15 mouse cellular contexts compared by ENCODE assay signal in the genomic region with DNA sequence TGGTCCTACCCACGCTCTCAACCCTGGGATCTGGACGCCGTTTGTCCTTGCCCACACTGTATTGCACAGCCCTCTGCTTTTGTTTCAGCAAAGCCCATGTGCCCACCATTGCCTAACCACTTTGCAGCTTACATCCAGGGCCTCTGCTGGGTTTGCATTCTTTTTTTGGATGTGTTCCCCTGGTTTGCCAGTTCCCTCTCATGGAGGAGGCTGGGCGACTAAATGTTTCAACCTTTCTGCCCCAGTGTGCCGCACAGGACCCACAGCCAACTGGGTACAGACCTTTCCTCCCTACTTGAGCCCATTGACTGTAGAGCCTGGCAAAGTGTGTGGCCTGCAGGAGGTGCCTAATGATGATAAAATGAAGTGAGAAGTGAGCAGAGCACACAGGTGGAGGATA. TPM values are rescaled to one million over a fixed set of nuclear protein-coding genes. Genes with fewer than 3 reads are reported as not detected.
"Had no signal": no experiment of that assay in that cellular context is flagged by ENCODE, and none has a peak within 500 bp of the region (broad histone marks: within the 10 kb centered on the region; RNA-seq: fewer than 3 reads in every experiment).

No protein-coding gene starts in this region.

- H3K4me1 ChIP-seq: midbrain, embryonic 13.5 days; neural tube, embryonic 12.5 days; neural tube, embryonic 15.5 days had no signal

- H3K36me3 ChIP-seq: kidney, embryonic 15.5 days; liver, embryonic 13.5 days; midbrain, embryonic 13.5 days; neural tube, embryonic 12.5 days; neural tube, embryonic 15.5 days had no signal

- ATAC-seq: midbrain, embryonic 13.5 days had no signal

- DNase-seq: kidney, postnatal 10 days; layer of hippocampus, postnatal 36 days; liver, embryonic 13.5 days; lung, embryonic 14.5 days; right cerebral cortex, adult 18-20 months; right cerebral cortex, postnatal 14 days; right cerebral cortex, postnatal 4 days; thymus, adult 18-20 months; thymus, postnatal 36 days had no signal

- H3K9me3 ChIP-seq: kidney, embryonic 15.5 days; liver, embryonic 13.5 days; midbrain, embryonic 13.5 days; neural tube, embryonic 12.5 days; neural tube, embryonic 15.5 days had no signal

- H3K27me3 ChIP-seq: kidney, embryonic 15.5 days; midbrain, embryonic 13.5 days; neural tube, embryonic 12.5 days; neural tube, embryonic 15.5 days had no signal

- H3K4me3 ChIP-seq: kidney, embryonic 15.5 days; left cerebral cortex, adult 2 months; liver, embryonic 13.5 days; midbrain, embryonic 13.5 days; neural tube, embryonic 12.5 days; neural tube, embryonic 15.5 days had no signal

- H3K27ac ChIP-seq: left cerebral cortex, adult 2 months; liver, embryonic 13.5 days; midbrain, embryonic 13.5 days; neural tube, embryonic 12.5 days; neural tube, embryonic 15.5 days had no signal

- H3K4me2 ChIP-seq: kidney, embryonic 15.5 days; liver, embryonic 13.5 days; lung, embryonic 14.5 days; midbrain, embryonic 13.5 days; neural tube, embryonic 12.5 days; neural tube, embryonic 15.5 days had no signal

- H3K9ac ChIP-seq: kidney, embryonic 15.5 days; liver, embryonic 13.5 days; lung, embryonic 14.5 days; midbrain, embryonic 13.5 days; neural tube, embryonic 12.5 days; neural tube, embryonic 15.5 days had no signal

RNA-seq across cellular contexts. Expression of a gene that starts 38.3 kb away (rescaled TPM):
- polyA plus RNA-seq: testis, adult 2 months had no signal
